Mouse (Mus musculus): ENCODE results near the gene Tex21. TPM values are rescaled to one million over a fixed set of nuclear protein-coding genes. Genes with fewer than 3 reads are reported as not detected.
A peak's percentile ranks its signal among the peaks of the same experiment; 100 is the strongest.
"Not testable (repeated sequence)": the region's sequence is repeated elsewhere in the genome, so short reads cannot be mapped to it uniquely, and the experiment has no call there.

Gene Tex21
- polyA plus RNA-seq, 1 experiment from 2014 or later: not detected

- WGBS (ENCODE audit: insufficient replicate concordance): 54% methylated on average over 5 of the region's 5 CpGs
- Histone ChIP-seq H3K9me3 (replicated peaks) (no peaks in the 10 kb centered on the region), H3K27ac (no peak overlapping the region), H3K36me3 (no peaks in the 10 kb centered on the region), H3K27me3 (replicated peaks) (no peaks in the 10 kb centered on the region), H3K9ac (no peak overlapping the region), H3K4me2 (no peak overlapping the region), H3K4me3 (no peak overlapping the region), H3K4me1 (no peaks in the 10 kb centered on the region)
- no peak for ATAC-seq
These were observed 80.9 kb downstream of the Tex21 start for GRCm38 (mm10) chr12:76165641-76166040.

- H3K4me1 ChIP-seq; H3K27ac ChIP-seq; H3K36me3 ChIP-seq; H3K9me3 ChIP-seq (replicated peaks); ATAC-seq: not testable (repeated sequence)
- 9% methylated on average over 30 of the region's 30 CpGs for WGBS (ENCODE audit: insufficient replicate concordance)
- Histone ChIP-seq H3K4me2 (peak overlapping the region; percentile 54), H3K4me3 (peak overlapping the region; percentile 34), H3K27me3 (replicated peaks) (peaks cover 24% of the 10 kb centered on the region), H3K9ac (0 out of 2 replicates have a peak overlapping the region, but pooled peaks have one; percentile 22)
These were observed 94.2 kb downstream of the Tex21 start for GRCm38 (mm10) chr12:76152389-76152788.

Other genes starting within 250 kb of the Tex21 start
- 0.11 and 0.14 TPM in 2 replicates for gene Esr2, start 69.5 kb downstream of the Tex21 start, polyA plus RNA-seq (2016; fragmentation: Nextera tagmentation; extraction: Ambion mirVana)
- gene Mthfd1, start 8.6 kb upstream of the Tex21 start, polyA plus RNA-seq (2016; fragmentation: Nextera tagmentation; extraction: Ambion mirVana): 135 and 142 TPM in 2 replicates
- 0.98 and 1.0 TPM in 2 replicates for gene Akap5, start 78.1 kb upstream of the Tex21 start, polyA plus RNA-seq (2016; fragmentation: Nextera tagmentation; extraction: Ambion mirVana)
- 10.3 and 10.8 TPM in 2 replicates for gene Zbtb25, start 122.9 kb upstream of the Tex21 start, polyA plus RNA-seq (2016; fragmentation: Nextera tagmentation; extraction: Ambion mirVana)
- 7.3 and 8.2 TPM in 2 replicates for gene Zbtb1, start 123.5 kb upstream of the Tex21 start, polyA plus RNA-seq (2016; fragmentation: Nextera tagmentation; extraction: Ambion mirVana)
- gene Hspa2, start 157.4 kb upstream of the Tex21 start, polyA plus RNA-seq (2016; fragmentation: Nextera tagmentation; extraction: Ambion mirVana): 2.1 and 2.9 TPM in 2 replicates
- 0.18 and 0.29 TPM in 2 replicates for gene Ppp1r36, start 170.8 kb upstream of the Tex21 start, polyA plus RNA-seq (2016; fragmentation: Nextera tagmentation; extraction: Ambion mirVana)

Data from liver, embryonic 12.5 days (tissue).